Mouse (Mus musculus): ENCODE measurements around the gene Cdh13.
A peak's percentile ranks its signal among the peaks of the same experiment; 100 is the strongest.

Cdh13 gene

DNA sequence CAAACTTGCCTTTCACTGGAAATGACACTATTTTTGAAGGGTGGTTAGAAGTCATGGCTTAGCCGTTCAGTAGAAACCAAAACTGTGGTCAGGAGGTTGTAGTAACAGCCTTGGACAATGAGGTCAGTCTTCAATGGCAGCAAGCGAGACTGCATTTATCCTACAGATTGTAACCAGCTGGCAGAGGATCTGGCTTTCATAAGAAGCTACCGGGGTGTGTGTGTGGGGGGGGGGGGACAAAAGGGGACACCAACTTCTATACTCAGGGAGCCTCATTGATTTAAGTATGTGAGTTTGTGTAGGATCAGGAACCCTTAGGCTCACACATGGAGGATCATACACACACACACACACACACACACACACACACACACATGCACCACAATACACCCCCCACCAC lies 25.6 kb downstream of the Cdh13 start:
- no peak for DNase-seq

DNA sequence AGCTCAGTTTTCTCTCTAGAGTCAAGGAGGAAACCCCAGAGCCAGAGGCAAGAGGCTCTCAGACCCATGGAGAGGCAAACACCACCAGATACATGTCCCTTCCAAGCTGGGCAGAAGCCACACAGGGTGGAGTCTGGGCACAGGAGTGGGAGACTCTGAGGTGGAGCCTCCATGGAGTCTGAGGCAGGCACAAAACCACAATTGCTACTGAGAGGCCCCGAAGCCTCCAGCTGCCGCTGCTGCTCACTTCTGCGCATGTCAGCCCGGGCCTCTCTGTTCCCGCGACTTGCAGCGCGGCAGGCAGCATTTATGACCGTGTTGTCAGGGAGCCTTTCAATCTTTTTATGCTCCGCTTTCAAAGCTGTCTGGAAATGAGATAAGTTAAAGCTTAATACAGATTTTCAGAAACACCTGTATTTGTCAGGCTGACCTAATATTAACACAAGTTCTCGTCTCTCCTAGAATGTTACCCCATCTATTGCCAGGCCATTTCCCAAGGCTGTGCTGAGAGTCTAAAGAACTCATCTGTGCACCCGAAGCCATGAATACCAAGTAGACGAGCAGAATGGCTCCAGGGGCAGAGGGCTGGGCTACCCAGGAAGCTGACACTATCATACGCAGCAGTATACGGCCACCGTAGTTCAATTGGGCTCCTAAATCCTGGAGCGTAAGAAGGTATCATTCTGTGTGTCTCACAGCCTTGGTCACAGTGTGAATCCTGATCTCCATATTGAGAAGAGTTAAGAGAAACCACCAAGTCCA lies 30.1 kb downstream of the Cdh13 start:
- no peak for DNase-seq

DNA sequence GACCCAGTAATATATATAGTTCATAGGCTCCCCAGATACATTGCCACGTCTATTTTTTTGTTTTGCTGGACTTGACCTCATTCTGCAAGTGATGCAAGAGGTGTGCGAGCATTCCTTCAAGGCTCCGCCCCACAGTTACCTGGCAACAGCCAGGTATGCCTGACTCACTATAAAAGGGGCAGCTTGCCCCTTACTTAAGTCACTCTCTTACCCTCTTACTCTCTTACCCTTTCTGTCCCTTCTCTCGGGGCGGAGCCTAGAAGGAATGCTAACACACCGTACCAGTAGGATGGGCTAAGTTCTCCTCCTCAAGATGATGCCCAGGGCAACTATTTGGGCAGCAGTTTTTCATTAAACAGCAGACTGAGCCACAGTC lies 30.6 kb downstream of the Cdh13 start:
- DNase-seq: no peak

DNA sequence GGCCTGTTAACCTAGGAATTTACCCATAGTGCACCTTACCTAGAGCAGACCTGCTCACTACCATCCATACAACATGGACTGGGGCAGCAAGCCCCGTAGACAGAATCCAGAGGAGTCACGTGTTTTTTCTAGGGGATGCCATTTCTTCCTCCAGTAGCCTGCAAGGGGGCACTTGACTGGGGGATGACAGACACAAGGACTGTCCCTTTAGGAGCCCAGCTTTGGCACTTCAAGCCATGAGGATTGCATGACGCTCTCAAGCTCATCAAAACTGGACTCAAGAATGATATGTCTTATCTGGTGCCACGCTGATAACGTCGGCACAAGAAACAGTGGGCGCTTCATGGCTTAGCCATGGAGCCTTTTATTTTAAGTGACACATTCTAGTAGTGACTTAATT lies 31.4 kb downstream of the Cdh13 start:
- no peak for DNase-seq

DNA sequence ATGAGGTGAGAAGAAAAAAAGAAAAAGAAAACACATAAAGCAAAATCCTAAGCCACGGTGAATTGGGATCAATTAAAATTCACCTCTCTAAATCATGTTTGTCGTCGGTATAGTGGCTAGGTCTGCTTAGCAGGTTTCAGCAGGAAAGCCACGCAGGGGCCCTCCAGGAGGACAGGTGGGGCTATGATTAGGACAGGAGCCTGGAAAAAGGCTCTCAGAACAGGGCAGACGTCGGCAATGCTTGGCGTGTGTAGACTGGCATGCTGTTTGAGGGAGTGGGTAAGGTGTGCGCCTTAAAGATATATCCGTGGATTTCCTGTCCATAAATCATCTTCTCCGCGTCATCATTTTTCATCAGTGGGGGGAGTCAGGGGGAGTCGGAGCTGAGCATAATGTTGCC lies 32.9 kb downstream of the Cdh13 start:
- DNase-seq: no peak

DNA sequence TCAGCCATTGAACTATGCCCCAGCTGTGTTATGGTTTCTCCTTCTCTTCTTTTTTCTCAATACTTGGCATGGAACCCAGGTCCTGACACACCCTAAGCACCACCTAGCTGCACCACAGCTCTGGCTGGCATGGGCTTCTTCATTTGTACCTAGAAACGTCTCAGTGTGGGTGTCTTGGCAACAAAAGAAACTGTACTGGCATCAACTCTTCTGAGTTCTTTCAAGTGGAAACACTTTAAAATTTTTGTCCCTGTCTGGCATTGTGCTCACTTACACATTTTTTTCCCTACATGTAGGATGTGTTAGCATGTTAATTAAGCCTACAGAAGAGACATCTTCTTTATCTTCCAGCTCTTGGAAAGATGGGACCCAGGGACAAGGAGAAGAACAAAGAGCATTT lies 37.0 kb downstream of the Cdh13 start:
- DNase-seq: no peak

DNA sequence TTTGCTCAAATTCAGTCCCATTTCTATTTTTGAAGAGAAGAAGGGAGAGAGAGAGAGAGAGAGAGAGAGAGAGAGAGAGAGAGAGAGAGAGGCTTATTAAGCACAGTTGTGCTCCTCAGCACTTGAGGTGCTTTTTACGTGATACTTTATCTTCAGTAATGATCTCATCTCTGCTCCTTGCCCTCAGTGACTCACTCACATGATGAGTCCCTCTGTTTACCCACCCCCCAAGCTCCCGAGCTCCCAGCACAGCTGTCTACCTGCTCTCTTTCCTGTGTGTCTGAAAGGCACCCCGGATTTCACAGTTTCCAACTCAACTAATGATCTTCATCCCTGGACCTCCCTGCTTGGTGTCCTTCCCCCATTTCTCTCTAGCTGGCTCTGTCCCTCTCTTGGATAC lies 39.9 kb downstream of the Cdh13 start:
- no peak for DNase-seq

DNA sequence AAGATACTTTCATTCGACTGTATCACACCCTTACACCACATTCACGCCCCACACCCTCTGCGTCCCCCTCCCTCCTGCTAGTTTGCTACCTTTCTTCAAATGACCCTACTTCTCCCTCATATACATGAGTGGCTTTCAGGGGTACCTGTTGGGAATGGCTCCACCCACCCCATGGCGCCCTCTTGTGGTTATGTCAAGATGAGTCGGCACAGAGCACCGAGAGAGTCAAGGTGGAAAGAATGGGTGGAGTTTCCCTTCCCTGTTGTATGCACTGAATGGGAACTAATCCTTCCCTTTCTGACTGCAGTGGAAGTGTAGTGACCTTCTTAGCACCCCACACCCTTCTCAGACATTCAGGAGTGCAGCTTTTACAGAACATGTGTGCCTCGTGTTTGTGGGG lies 51.4 kb downstream of the Cdh13 start:
- DNase-seq: no peak

DNA sequence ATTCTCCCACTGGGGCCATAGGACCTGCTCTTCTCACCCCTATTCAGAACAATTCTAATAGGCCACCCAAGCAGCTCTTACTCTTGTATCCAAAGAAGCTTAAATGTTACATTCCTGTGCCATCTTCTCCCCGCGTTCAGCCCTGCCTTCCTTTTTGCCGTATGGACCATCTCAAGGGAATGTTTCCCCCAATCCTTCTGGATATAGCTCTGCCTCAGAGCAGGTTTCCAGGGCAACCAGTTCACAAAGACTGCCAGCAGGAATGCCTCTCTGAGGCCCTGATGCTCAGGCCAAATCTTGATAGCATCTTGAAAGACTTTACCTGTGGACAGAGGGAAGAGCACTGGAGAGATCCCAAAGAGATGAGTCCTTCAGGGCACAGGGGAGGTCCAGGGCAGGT lies 56.2 kb downstream of the Cdh13 start:
- DNase-seq: no peak

DNA sequence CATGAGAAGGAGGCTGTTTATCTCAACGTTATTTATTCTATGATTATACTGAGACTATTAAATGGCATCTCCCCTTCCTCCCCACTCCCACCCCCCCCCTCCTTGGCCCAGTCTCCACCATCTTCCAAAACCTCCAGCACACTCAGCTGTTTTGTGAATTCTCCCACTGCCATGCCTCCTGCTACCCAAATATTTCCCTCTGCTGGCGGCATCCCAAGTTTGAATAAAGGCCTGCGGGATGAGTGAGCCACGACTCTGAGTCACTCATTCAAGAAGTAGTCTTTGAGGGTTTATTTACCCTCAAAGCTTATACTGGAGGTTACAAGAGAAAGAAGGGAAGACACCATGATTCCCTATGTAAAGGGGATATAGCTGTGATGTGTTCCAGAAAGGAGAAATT lies 59.7 kb downstream of the Cdh13 start:
- peak; percentile 5 for DNase-seq

DNA sequence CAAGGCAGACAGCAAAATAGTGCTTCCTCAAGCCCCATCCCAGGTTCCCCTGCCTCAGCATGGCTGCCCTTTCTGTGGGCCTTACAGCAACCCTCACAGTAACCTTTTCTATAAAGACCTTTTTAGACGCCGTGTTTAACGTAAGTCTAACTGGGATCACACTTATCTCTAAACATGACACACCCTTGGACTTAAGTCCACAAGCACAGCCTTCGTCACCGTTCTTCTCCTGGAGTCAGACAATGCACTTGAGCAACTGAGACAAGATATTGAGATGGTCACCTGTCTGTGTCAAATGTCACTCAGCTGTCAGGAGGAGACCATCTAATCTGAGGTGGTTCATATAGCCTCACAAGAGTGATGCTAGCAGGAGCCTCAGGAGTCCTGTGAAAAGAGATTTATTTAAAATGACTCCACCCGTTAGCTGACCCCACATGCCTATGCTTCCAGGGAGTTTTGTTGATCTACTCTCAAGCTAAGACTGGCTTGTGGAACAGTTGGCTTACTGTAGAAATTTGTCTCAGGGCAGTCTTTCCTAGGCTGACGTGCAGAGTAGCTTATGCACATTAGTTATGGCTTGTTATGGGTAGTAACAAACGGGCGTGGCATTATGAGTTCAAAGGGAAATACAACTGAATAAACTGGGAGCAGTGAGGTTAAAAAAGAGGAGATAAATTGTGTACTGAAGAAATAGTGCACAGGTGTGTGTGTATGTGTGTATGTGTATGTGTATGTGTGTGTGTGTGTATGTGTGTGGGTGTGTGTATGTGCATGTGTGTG lies 65.4 kb downstream of the Cdh13 start:
- no peak for DNase-seq

DNA sequence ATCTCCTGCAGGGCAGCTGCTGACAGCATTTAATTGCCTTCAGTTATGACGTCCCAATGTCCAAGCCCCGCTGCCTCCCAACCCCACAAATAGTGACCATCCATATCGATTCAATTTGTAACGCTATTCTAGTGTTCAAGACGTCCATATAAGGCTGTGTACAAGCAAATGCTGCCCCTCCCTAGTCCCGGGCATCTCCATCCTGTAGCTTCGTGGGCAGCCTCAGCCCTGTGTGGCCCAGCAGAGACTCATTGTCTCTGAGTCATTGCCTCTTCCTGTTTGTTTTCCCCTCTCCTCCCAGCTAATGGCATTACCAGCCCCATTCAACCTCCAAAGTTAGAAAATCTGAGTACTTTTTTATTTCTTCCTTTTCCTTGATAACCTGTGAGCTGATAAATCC lies 66.6 kb downstream of the Cdh13 start:
- no peak for DNase-seq

DNA sequence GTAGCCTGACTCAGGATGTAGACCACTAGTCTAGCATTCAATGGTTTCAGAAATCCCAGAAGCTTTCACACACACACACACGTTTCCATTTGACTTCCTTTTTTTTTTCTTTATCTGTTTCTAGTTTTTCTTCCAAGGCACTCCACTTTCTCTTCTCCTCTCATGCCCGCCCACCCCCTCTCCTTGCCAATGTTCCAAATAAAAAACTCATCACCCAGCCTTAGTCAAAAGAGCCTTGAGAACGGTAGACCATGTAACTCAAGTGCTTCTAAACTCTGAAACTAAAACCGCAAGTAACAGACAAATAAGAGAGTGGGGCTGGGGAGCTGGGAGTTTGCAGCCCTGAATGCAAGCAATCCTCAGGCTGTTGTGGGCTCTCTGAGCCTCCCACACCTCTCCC lies 69.5 kb downstream of the Cdh13 start:
- no peak for DNase-seq

DNA sequence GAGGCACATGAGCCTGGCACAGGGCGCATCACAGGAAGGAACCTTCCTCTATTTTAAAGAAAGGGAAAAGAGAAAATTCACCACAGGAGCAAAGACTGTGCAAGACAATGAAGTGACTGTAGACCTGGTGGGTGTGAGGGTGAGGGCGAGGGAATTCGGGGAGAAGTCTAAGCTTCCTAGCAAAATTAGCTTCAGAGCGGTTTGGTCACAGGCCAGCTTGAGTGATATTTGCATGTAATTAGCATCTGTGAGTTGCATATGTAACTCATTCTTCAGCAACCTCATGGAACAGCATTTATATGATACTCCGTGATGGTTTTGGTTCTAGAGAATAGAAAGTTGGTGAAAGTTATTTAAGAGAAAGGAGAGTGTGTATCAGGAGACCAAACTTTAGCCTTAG lies 73.5 kb downstream of the Cdh13 start:
- no peak for DNase-seq

DNA sequence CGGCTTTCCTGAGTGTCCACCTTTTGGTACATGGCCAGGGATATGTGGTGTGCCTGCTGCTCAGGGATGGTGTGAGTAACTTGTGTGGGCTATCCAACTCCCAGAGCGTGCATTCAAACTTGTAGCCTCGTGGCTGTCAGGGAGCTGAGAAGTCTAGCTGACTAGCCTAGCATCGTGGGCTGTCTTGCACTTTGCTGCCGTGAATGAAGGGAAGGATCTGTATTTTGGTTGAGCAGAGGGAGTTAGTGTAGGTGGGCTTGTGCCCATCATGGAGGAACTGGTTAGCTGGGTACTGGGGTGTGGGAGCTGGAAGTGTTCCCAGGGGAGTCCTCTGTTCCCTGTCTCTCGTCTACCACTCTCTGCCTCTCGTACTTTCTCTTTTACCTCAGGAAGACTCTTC lies 74.1 kb downstream of the Cdh13 start:
- no peak for DNase-seq

DNA sequence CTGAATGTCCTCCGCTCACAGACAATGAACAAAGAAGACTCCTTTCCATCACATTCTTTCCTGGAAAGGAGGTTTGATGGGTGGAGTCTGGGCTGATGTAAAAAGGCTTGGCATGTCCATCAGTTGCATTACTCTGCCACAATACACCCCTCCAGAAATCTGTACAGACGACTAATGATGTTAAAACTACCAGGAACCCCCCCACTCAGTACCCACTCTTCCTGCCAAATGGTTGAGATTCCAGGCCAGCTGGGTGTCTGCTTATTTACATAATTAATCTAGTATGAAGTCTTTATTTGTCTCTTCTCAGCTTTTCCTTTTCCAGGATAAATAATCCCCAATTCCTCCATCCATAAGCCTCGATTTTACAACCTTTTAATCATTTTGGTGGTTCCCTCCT lies 80.2 kb downstream of the Cdh13 start:
- DNase-seq: no peak

DNA sequence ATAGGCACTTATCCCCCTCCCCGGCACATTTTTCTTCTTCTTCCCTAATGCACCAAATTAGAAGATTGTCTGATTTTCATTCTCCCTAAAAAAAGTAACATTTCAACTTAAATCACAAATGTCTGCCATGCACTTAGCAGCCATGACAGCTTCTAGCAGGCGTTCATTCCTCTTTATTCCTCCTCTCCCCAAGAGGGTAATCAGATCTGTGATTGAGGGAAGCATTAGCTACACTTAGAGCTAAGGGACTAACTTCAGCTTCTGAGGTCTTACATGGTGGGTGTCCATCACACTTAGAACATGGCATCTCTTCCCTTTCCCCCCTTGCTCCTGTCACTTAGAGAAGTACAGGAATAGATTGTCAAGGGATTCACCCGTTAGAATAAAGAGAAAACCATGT lies 89.6 kb downstream of the Cdh13 start:
- no peak for DNase-seq

DNA sequence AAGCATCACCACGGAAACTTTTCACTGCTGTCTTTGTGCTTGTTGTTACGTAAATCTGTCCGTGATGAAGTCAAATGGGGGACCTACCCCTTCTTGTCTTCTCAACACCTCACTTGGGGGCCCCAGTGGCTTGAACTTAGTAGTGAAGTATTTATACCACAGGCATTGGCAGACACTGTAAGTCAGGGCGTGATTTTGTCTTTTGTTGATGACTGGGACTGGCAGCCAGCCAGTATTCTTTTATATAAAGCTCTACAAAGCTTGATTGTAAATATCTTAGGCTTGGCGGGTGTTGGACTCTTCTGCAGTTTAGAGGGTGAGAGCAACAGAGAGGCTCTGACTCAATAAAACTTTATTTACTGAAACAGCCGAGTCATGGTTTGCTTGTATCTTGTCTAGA lies 91.2 kb downstream of the Cdh13 start:
- DNase-seq: no peak

DNA sequence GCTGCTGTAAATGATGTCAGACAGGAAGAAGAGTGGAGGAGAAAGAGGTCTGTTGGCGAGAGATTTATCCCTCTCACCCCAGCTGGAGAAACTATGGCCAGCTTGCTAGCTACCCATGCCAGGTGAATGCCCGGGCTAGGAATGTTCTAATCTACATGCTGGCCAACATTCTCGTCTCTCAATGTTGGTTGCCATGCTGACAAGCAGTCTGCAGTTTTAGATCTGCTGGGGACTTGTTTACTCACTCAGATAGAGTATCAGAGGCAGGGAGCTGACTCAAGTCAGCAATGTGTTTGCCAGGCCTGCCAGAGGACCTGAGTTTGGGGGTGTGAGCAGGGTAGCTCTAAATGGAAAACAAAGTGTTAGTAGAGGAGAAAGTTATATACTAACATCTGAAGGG lies 93.3 kb downstream of the Cdh13 start:
- no peak for DNase-seq

DNA sequence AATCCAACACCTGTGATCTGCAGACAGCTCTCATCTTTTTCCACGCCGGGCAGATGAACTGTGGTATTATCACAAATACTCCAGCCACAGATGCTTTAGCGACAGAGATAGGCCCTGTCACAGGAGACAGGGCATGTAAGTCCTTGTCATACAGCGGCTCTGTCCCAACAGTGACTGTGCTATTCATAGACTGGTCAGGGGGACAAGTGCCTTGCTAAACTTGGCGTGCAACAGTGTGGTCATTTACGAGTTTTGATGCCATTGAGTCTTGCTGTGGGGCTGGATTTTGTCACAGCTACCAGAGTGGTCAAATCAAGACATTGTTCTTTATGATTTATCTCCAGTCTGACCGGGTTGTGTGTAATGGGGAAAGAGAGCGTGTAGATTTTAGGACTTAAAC lies 95.5 kb downstream of the Cdh13 start:
- no peak for DNase-seq

DNA sequence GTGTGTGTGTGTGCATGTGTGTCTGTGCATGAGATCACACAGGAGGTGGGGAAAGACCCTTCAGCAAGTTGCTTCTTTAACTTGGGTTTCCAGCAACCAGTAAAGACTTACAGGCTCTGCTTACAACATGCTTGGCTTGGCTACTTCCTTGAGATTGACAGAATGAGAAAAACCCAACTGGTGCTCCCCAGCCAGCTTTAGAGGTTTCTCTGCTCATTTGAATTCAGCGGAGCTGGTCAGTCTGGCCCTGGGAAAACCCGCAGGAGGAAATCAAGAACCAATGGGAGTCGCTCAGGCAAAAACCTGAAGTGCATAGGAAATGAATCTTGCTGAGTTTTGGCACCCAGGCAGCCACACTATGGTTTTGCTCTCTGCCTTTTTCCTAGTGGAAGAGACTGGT lies 96.1 kb downstream of the Cdh13 start:
- DNase-seq: no peak

DNA sequence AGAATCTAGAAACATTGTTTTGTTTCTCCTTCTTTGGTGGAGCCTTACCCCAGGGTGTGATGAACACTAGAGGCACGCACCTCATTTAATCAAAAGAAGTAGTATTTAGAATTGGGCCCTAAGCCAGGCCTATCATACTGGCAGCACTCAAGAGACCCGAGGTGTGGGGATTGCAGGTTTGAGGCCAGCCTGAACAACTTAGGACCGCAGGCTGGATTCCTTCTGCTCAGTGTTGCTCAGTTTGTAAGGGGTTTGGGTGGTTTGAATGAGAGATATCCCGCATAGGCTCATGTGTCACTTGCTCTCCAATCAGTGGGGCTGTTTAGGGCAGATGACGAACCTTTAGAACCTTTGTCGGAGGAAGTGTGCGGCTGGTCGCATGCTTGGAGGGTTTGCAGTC lies 96.5 kb downstream of the Cdh13 start:
- no peak for DNase-seq

DNA sequence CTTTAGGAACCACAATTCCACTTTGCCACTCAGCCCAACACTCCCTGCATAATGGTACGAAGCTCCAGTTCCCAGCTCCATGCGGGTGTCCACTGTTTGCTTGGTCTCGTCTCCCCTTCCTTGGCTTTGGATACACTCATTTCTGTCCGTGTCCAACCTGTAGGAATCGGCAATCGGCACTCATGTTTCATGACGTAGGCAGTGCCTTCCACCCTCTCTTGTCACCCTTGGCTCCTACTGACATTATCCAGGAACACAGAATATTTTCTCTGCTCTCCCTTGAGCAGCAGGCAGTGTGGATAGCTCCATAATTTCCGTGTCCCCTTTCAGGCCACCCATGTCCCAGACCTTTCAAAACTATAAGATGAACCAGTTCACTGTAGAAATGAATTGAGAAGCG lies 97.2 kb downstream of the Cdh13 start:
- DNase-seq: no peak

DNA sequence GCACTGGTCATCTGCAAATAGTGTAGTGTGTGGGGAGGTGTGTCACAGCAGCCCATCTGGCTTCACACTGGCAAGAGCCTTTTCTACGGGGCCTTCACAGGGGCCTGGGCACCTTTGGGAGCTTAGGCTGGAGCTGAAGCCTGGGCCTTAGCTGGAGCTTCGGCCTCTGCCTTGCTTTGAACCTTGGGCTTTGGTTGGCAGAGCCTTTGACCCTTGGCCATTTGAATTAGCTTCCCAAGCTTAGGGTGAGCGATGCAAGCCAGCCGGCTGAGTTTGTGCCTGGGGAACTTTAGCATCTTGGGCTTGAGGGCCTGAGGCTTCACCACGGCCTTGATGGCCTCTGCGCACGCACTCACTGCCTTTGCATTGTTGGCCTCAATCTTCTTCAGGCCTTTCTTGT lies 98.1 kb downstream of the Cdh13 start:
- DNase-seq: no peak

DNA sequence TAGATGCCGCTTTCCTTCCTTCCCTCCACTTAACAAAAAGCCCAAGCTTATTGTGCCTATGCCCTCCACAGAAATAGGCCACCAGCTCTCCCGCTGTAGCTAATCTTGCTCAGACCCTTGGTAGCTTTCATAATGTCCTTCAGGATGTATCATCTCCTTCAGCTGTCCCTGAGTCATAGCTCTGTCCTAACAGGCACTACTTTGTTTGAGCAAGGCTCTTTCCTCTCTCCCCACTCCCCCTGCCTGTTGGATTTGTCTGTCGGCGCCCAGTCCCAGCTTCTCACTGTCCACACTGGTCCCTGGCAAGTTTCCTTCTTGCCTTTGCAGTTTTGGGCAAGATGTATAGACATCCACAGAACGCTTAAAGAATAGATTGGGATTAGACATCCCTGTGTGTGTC lies 100.8 kb downstream of the Cdh13 start:
- no peak for DNase-seq
